Mouse (Mus musculus): ENCODE measurements around the gene Gm6904.
"Not testable (repeated sequence)": the region's sequence is repeated elsewhere in the genome, so short reads cannot be mapped to it uniquely, and the experiment has no call there.

The Gm6904 gene

GRCm38 (mm10) chr14:59260056-59260455, at the start of gene Gm6904:
Gene Gm6904, minus strand, starts transcription at chr14:59260216.
- DNase-seq (ENCODE audit: low read depth, low spot score), result no peak

GRCm38 (mm10) chr14:59297391-59297790, 37.4 kb upstream of the Gm6904 start, which contains the start of gene Phf11a:
Gene Phf11a, minus strand, starts transcription at chr14:59297522.
- DNase-seq (ENCODE audit: low read depth, low spot score), result not testable (repeated sequence)

- not testable (repeated sequence) for DNase-seq (ENCODE audit: low read depth, low spot score)
Observed at GRCm38 (mm10) chr14:59291769-59292168, 31.8 kb upstream of the Gm6904 start.

GRCm38 (mm10) chr14:59274961-59275360, 14.9 kb upstream of the Gm6904 start:
- not testable (repeated sequence) for DNase-seq (ENCODE audit: low read depth, low spot score)

- DNase-seq (ENCODE audit: low read depth, low spot score), result not testable (repeated sequence)
Observed at GRCm38 (mm10) chr14:59255861-59256260, 4.2 kb downstream of the Gm6904 start.

GRCm38 (mm10) chr14:59250350-59250749, 9.7 kb downstream of the Gm6904 start:
- DNase-seq (ENCODE audit: low read depth, low spot score), result not testable (repeated sequence)

GRCm38 (mm10) chr14:59233635-59234034, 26.4 kb downstream of the Gm6904 start:
- peak; percentile 70 for DNase-seq (ENCODE audit: low read depth, low spot score)

- peak; percentile 15 for DNase-seq (ENCODE audit: low read depth, low spot score)
Observed at GRCm38 (mm10) chr14:59232003-59232402, 28.0 kb downstream of the Gm6904 start.

- DNase-seq (ENCODE audit: low read depth, low spot score), result no peak
Observed at GRCm38 (mm10) chr14:59230331-59230966, 29.6 kb downstream of the Gm6904 start.

- peak; percentile 33 for DNase-seq (ENCODE audit: low read depth, low spot score)
Observed at GRCm38 (mm10) chr14:59229822-59230221, 30.2 kb downstream of the Gm6904 start.

- DNase-seq (ENCODE audit: low read depth, low spot score), result no peak
Observed at GRCm38 (mm10) chr14:59226240-59226639, 33.8 kb downstream of the Gm6904 start.

- DNase-seq (ENCODE audit: low read depth, low spot score), result no peak
Observed at GRCm38 (mm10) chr14:59219241-59219640, 40.8 kb downstream of the Gm6904 start.

GRCm38 (mm10) chr14:59209816-59210215, 50.2 kb downstream of the Gm6904 start:
- no peak for DNase-seq (ENCODE audit: low read depth, low spot score)

- no peak for DNase-seq (ENCODE audit: low read depth, low spot score)
Observed at GRCm38 (mm10) chr14:59209003-59209402, 51.0 kb downstream of the Gm6904 start.

- DNase-seq (ENCODE audit: low read depth, low spot score), result peak; percentile 18
Observed at GRCm38 (mm10) chr14:59205976-59206583, 53.9 kb downstream of the Gm6904 start.

- no peak for DNase-seq (ENCODE audit: low read depth, low spot score)
Observed at GRCm38 (mm10) chr14:59205461-59205860, 54.6 kb downstream of the Gm6904 start.

GRCm38 (mm10) chr14:59201604-59202215, 58.3 kb downstream of the Gm6904 start:
- no peak for DNase-seq (ENCODE audit: low read depth, low spot score)

- DNase-seq (ENCODE audit: low read depth, low spot score), result peak; percentile 90
Observed at GRCm38 (mm10) chr14:59200711-59201603, 59.1 kb downstream of the Gm6904 start, which contains the start of gene Rcbtb1. Gene Rcbtb1, plus strand, starts transcription at chr14:59201209.
